Mouse (Mus musculus) neural tube, embryonic 13.5 days (tissue): ENCODE results near the gene Dydc1. TPM values are rescaled to one million over a fixed set of nuclear protein-coding genes. Genes with fewer than 3 reads are reported as not detected.

ENCODE experiments used
- ATAC-seq: fragments of 200-750 bp; cut with Nextera tagmentation; 2 replicates; pipeline ENCODE4 v1.8.0; 2017; ENCODE audit warnings: low read depth, mild to moderate bottlenecking, moderate TSS enrichment, moderate library complexity
- H3K27ac ChIP-seq: fragments of 300-500 bp; sonication (generic); replicated peaks from 2 replicates; pipeline ENCODE4 v1.5.1; 2015; ENCODE audit warnings: moderate library complexity, mild to moderate bottlenecking, inconsistent platforms
- H3K27me3 ChIP-seq: fragments of 300-500 bp; sonication (generic); 2 replicates; pipeline ENCODE4 v1.6.1; 2015; ENCODE audit warnings: mild to moderate bottlenecking, inconsistent platforms
- H3K36me3 ChIP-seq: fragments of 300-500 bp; sonication (generic); 2 replicates; pipeline ENCODE4 v1.6.1; 2015; ENCODE audit warnings: mild to moderate bottlenecking, inconsistent platforms
- H3K4me1 ChIP-seq: fragments of 300-500 bp; sonication (generic); replicated peaks from 2 replicates; pipeline ENCODE4 v1.6.1; 2015; ENCODE audit warnings: inconsistent platforms
- H3K4me2 ChIP-seq: fragments of 300-500 bp; sonication (generic); 2 replicates; pipeline ENCODE4 v1.6.1; 2015; ENCODE audit warnings: inconsistent platforms, mild to moderate bottlenecking, moderate library complexity
- H3K4me3 ChIP-seq: fragments of 300-500 bp; sonication (generic); 2 replicates; pipeline ENCODE4 v1.5.1; 2015; ENCODE audit warnings: mild to moderate bottlenecking, inconsistent platforms
- H3K9ac ChIP-seq: fragments of 300-500 bp; sonication (generic); 2 replicates; pipeline ENCODE4 v1.6.1; 2015; ENCODE audit warnings: moderate library complexity, mild to moderate bottlenecking, inconsistent platforms
- H3K9me3 ChIP-seq: fragments of 300-500 bp; sonication (generic); 2 replicates; pipeline ENCODE4 v1.6.1; 2016; ENCODE audit warnings: inconsistent platforms
- WGBS: fragments of 180-500 bp; shearing (Covaris S2); methylation state at CpG from one replicate; pipeline ENCODE4 v1.1.7; 2015; 5-methylcytosine and 5-hydroxymethylcytosine counted together
- polyA plus RNA-seq: library from polyadenylated mRNA; unstranded; fragments of >200 nt; fragmentation: Nextera tagmentation; extraction: Ambion mirVana; gene quantifications from 2 replicates; pipeline ENCODE4 v1.2.1, GENCODE M21; 2015

Dydc1 gene
- polyA plus RNA-seq, 1 experiment from 2014 or later = not detected

- Histone ChIP-seq H3K27ac (no peak overlapping the region), H3K9ac (no peak overlapping the region), H3K36me3 (no peaks in the 10 kb centered on the region), H3K9me3 (no peaks in the 10 kb centered on the region), H3K4me3 (no peak overlapping the region), H3K4me1 (no peaks in the 10 kb centered on the region), H3K4me2 (no peak overlapping the region), H3K27me3 (no peaks in the 10 kb centered on the region)
- no peak for ATAC-seq
- WGBS = 36% methylated on average over 1 of the region's 2 CpGs
These were observed 7.5 kb upstream of the Dydc1 start for GRCm38 (mm10) chr14:41065168-41065567.

- H3K4me2 ChIP-seq = no peak overlapping the region
- H3K36me3 ChIP-seq = no peaks in the 10 kb centered on the region
- H3K27ac ChIP-seq = no peak overlapping the region
- 4% methylated on average over 1 of the region's 1 CpGs for WGBS
- H3K27me3 ChIP-seq = no peaks in the 10 kb centered on the region
- H3K9me3 ChIP-seq = no peaks in the 10 kb centered on the region
- no peak for ATAC-seq
- H3K4me1 ChIP-seq = no peaks in the 10 kb centered on the region
- no peak overlapping the region for H3K9ac ChIP-seq
- no peak overlapping the region for H3K4me3 ChIP-seq
These were observed 6.3 kb upstream of the Dydc1 start for GRCm38 (mm10) chr14:41066416-41066815.

GRCm38 (mm10) chr14:41069108-41069507 is 3.6 kb upstream of the Dydc1 start, which contains the start of gene Dydc2:
Dydc2 (minus strand) TSS chr14:41069208.
- Histone ChIP-seq H3K36me3 (no peaks in the 10 kb centered on the region), H3K4me1 (peaks cover 8% of the 10 kb centered on the region), H3K9me3 (no peaks in the 10 kb centered on the region), H3K4me3 (no peak within 1 kb of the TSS), H3K27ac (no peak within 1 kb of the TSS), H3K9ac (no peak within 1 kb of the TSS), H3K27me3 (no peaks in the 10 kb centered on the region), H3K4me2 (no peak within 1 kb of the TSS)
- ATAC-seq = no peak

- no peaks in the 10 kb centered on the region for H3K36me3 ChIP-seq
- H3K4me3 ChIP-seq = no peak overlapping the region
- H3K27ac ChIP-seq = no peak overlapping the region
- WGBS = 82% methylated on average over 3 of the region's 3 CpGs
- H3K4me2 ChIP-seq = no peak overlapping the region
- peaks cover 8% of the 10 kb centered on the region for H3K4me1 ChIP-seq
- H3K27me3 ChIP-seq = no peaks in the 10 kb centered on the region
- no peak overlapping the region for H3K9ac ChIP-seq
- no peak for ATAC-seq
- H3K9me3 ChIP-seq = no peaks in the 10 kb centered on the region
These were observed 2.4 kb upstream of the Dydc1 start for GRCm38 (mm10) chr14:41070343-41070742.

DNA sequence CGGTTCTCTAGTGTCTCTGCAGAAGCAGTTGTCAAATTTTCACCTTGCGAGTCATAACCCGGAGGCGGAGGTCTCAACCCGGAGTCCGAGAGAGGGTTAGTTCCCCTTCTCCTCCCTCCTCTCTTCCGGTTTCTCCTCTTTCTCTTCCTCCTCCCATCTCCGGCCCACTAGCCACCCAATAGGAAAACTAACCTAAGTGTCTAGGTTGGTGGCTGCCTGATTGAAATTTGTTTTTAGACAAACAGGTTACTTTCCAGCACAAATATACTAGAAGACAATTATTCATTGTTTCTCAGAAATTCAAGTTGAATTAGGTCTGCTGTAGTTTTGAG is 199 bp downstream of the Dydc1 start:
- ATAC-seq = no peak; the same call in 1 of the 2 replicates
- WGBS = 3% methylated on average over 8 of the region's 8 CpGs
- peak overlapping the region; percentile 47 for H3K9ac ChIP-seq
- no peaks in the 10 kb centered on the region for H3K27me3 ChIP-seq
- H3K36me3 ChIP-seq = no peaks in the 10 kb centered on the region
- no peak overlapping the region for H3K27ac ChIP-seq
- H3K4me3 ChIP-seq = peak overlapping the region; percentile 45
- H3K9me3 ChIP-seq = no peaks in the 10 kb centered on the region
- H3K4me2 ChIP-seq = peak overlapping the region; percentile 70
- peaks cover 8% of the 10 kb centered on the region for H3K4me1 ChIP-seq

- H3K9me3 ChIP-seq = no peaks in the 10 kb centered on the region
- no peak for ATAC-seq
- no peaks in the 10 kb centered on the region for H3K27me3 ChIP-seq
- H3K36me3 ChIP-seq = no peaks in the 10 kb centered on the region
- no peaks in the 10 kb centered on the region for H3K4me1 ChIP-seq
- H3K4me2 ChIP-seq = no peak overlapping the region
- H3K4me3 ChIP-seq = no peak overlapping the region
- H3K9ac ChIP-seq = no peak overlapping the region
- no peak overlapping the region for H3K27ac ChIP-seq
- 90% methylated on average over 2 of the region's 2 CpGs for WGBS
These were observed 9.7 kb downstream of the Dydc1 start for GRCm38 (mm10) chr14:41082408-41082807.

- Histone ChIP-seq H3K9ac (no peak overlapping the region), H3K27ac (no peak overlapping the region), H3K4me1 (no peaks in the 10 kb centered on the region), H3K27me3 (no peaks in the 10 kb centered on the region), H3K36me3 (no peaks in the 10 kb centered on the region), H3K4me2 (no peak overlapping the region), H3K4me3 (no peak overlapping the region), H3K9me3 (no peaks in the 10 kb centered on the region)
- 82% methylated on average over 1 of the region's 1 CpGs for WGBS
- ATAC-seq = no peak
These were observed 14.8 kb downstream of the Dydc1 start for GRCm38 (mm10) chr14:41087509-41087908.

DNA sequence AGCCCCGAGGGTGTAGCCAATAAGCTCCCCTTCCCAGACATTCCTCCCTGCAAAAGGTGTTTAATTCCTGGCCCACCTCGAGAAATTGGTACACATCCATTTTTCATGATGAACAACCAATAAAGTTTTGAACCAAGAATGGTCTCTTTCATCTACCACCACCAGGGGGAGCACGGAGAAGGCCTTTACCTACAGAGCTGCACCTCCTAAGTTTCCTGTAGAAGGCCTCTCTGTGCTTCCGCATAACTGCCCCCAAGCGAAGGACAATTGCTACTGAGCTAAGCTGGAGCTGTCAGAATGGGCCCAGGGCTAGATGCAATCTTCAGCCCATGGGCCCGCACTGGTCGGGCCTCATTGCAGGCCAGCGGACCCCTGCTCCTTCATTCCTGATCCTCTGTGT is 18.1 kb downstream of the Dydc1 start:
- no peak overlapping the region for H3K4me2 ChIP-seq
- H3K36me3 ChIP-seq = no peaks in the 10 kb centered on the region
- H3K9ac ChIP-seq = no peak overlapping the region
- no peaks in the 10 kb centered on the region for H3K4me1 ChIP-seq
- no peaks in the 10 kb centered on the region for H3K9me3 ChIP-seq
- no peak overlapping the region for H3K4me3 ChIP-seq
- H3K27ac ChIP-seq = no peak overlapping the region
- no peak for ATAC-seq
- WGBS = 49% methylated on average over 8 of the region's 8 CpGs
- no peaks in the 10 kb centered on the region for H3K27me3 ChIP-seq

GRCm38 (mm10) chr14:41094114-41094513 is 21.4 kb downstream of the Dydc1 start:
- no peak for ATAC-seq
- 69% methylated on average over 1 of the region's 1 CpGs for WGBS

GRCm38 (mm10) chr14:41096296-41096860 is 23.7 kb downstream of the Dydc1 start:
- Histone ChIP-seq H3K36me3 (no peaks in the 10 kb centered on the region), H3K4me1 (no peaks in the 10 kb centered on the region), H3K9ac (no peak overlapping the region), H3K27me3 (no peaks in the 10 kb centered on the region), H3K4me3 (no peak overlapping the region), H3K9me3 (no peaks in the 10 kb centered on the region), H3K27ac (no peak overlapping the region), H3K4me2 (no peak overlapping the region)
- ATAC-seq = no peak
- WGBS = 90% methylated on average over 3 of the region's 3 CpGs

More at GRCm38 (mm10) chr14:41094114-41094513, 21.4 kb downstream of the Dydc1 start:
- no peak overlapping the region for H3K4me2 ChIP-seq
- H3K9ac ChIP-seq = no peak overlapping the region
- no peaks in the 10 kb centered on the region for H3K4me1 ChIP-seq
- H3K27ac ChIP-seq = no peak overlapping the region
- H3K4me3 ChIP-seq = no peak overlapping the region
- no peaks in the 10 kb centered on the region for H3K27me3 ChIP-seq
- no peaks in the 10 kb centered on the region for H3K36me3 ChIP-seq
- H3K9me3 ChIP-seq = no peaks in the 10 kb centered on the region

- Histone ChIP-seq H3K36me3 (no peaks in the 10 kb centered on the region), H3K4me3 (no peak overlapping the region), H3K4me1 (no peaks in the 10 kb centered on the region), H3K4me2 (no peak overlapping the region), H3K9me3 (no peaks in the 10 kb centered on the region), H3K27me3 (no peaks in the 10 kb centered on the region), H3K27ac (no peak overlapping the region), H3K9ac (no peak overlapping the region)
- no peak for ATAC-seq
- WGBS = 79% methylated on average over 1 of the region's 1 CpGs
These were observed 26.0 kb downstream of the Dydc1 start for GRCm38 (mm10) chr14:41098726-41099125.

GRCm38 (mm10) chr14:41100712-41101111 is 28.0 kb downstream of the Dydc1 start:
- 92% methylated on average over 3 of the region's 3 CpGs for WGBS
- Histone ChIP-seq H3K4me2 (no peak overlapping the region), H3K36me3 (no peaks in the 10 kb centered on the region), H3K9me3 (no peaks in the 10 kb centered on the region), H3K27me3 (no peaks in the 10 kb centered on the region), H3K27ac (no peak overlapping the region), H3K4me1 (no peaks in the 10 kb centered on the region), H3K4me3 (no peak overlapping the region), H3K9ac (no peak overlapping the region)
- no peak for ATAC-seq

- H3K36me3 ChIP-seq = no peaks in the 10 kb centered on the region
- no peak overlapping the region for H3K9ac ChIP-seq
- H3K4me2 ChIP-seq = no peak overlapping the region
- no peaks in the 10 kb centered on the region for H3K27me3 ChIP-seq
- H3K4me3 ChIP-seq = no peak overlapping the region
- 91% methylated on average over 5 of the region's 5 CpGs for WGBS
- no peaks in the 10 kb centered on the region for H3K4me1 ChIP-seq
- no peak overlapping the region for H3K27ac ChIP-seq
- no peaks in the 10 kb centered on the region for H3K9me3 ChIP-seq
- ATAC-seq = no peak
These were observed 28.5 kb downstream of the Dydc1 start for GRCm38 (mm10) chr14:41101242-41101641.
